Mouse (Mus musculus) kidney, adult 11 months (tissue): Measurements from ENCODE around the gene Cpe.

Experiments used
- DNase-seq: peaks from one replicate; pipeline ENCODE4 v3.0.0; 2022

Cpe gene

DNA sequence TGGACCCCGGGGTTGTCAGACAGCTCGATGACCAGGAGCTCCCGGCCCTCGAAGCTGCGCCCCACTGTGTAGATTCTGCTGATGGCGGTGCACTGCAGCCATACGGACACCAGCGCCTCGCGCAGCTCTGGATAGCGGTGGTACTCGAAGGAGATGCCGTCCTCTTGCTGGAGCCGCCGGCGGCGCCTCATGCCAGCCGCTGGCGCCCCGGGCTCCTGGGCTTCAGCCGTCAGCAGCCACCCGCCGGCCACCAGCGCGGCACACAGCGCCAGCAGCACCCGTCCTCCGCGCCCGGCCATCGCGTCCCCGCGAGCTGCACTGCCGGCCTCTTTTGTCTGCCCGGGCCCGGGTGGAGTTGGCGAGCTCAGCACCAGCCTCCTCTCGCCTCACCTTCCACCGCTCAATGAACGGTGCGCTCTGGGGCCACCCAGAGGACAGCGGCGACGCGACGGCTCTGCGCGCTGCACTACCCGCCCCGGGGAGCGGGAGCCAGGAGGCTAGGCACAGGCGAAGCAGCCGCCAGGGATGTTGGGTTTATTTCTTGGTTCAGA is at the start of gene Cpe:
Cpe (minus strand) TSS at position 404 of the 551 bp plus-strand sequence.
- peak; percentile 60 for DNase-seq

- no peak for DNase-seq
Measured at GRCm38 (mm10) chr8:64740547-64741211, 47.8 kb upstream of the Cpe start.

DNA sequence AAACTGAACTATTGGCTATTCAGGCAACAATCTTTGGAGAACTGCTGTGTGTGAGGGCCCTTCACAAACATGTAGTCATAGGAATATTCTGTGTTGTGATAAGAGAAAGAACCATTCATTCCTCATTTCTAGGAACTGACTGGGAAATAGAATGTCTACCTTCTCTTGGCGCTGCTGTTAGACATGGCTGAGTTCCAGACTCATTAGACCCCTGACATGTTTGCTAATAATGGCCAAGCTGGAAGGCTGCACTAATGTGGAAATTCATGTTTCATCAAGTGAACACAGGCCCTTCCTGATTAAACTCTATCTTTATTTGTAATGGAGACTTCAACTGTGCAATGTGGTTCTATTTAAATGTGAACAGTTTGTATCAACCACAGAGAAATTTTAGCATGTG is 46.1 kb upstream of the Cpe start:
- DNase-seq, result no peak

- no peak for DNase-seq
Measured at GRCm38 (mm10) chr8:64736767-64737323, 44.0 kb upstream of the Cpe start.

GRCm38 (mm10) chr8:64735161-64735560 is 42.3 kb upstream of the Cpe start:
- DNase-seq, result no peak

DNA sequence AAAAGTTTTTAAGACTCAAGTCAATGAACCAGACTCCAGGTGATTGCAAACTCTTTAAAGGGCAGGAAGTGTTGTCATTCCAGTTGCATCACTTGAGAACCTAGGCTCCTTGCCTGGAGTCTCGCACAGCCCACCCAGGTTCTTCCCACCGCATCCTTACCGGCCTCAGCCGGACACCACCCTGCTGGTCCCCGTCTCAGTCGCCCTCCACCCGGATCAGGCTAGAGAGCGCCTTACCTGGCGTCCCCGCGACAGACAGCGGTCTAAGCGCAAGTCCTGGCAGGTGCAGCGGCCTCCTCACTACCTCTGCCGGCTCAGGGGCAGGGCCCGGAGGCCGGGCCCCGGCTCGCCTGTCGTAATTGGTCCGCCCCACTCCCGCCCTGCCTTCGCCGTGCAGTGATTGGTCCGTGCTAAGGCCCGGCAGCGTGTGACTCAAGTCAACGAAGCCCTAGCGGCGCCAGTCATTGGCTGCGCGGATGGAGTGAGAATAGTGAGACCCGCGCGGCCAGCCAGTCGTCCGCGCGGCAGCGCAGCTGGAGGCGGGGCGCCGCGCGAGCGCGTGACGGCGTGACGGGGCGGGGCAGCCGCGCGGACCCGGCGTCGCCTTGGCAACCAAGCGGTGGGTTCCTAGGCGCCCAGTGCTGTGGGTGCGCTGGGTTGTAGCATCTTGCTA is 40.6 kb upstream of the Cpe start, which contains the start of gene Msmo1:
Msmo1 (minus strand) TSS at position 522 of the 673 bp plus-strand sequence.
- DNase-seq, result peak; percentile 99

- DNase-seq, result no peak
Measured at GRCm38 (mm10) chr8:64732596-64732995, 39.7 kb upstream of the Cpe start.

- no peak for DNase-seq
Measured at GRCm38 (mm10) chr8:64728156-64728555, 35.3 kb upstream of the Cpe start.

GRCm38 (mm10) chr8:64726190-64726695 is 33.4 kb upstream of the Cpe start:
- DNase-seq, result no peak

DNA sequence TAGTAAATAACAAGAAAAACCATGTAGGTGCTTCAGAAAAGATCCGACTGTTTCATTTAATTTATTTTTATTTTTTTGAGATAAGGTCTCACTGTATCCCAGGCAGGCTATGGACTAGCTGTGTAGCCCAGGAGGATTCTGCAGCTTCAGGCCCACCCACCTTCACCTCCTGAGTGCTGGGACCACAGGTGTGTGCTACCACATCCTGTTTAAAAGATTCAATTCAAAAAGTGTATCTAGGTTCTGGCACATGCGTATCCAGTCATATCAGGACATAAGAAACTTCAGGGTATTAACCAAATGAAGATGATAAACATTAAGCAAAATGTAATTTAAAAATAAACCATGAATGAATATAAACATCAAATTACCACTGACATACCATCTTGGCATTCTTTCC is 30.4 kb upstream of the Cpe start:
- DNase-seq, result no peak

- no peak for DNase-seq
Measured at GRCm38 (mm10) chr8:64717868-64718267, 25.0 kb upstream of the Cpe start.

DNA sequence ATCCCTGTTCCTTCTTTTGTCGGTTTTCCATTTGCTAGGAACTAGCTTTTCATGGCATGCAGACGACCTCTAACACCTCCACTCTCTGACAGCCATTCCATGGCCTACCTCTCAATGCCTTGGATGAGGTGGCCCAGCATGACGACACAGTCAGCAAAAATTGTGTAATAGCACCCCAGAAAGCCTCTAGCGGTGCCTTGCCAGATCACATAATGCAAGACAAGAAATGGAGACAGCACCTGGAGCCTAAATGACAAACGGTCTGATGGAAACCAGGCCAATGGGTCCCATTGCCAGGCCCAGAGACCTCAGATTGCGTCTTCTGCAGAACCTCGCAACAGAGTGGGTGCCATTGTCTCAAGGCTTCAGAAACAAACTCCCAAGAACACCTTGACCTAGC is 19.6 kb upstream of the Cpe start:
- DNase-seq, result no peak

DNA sequence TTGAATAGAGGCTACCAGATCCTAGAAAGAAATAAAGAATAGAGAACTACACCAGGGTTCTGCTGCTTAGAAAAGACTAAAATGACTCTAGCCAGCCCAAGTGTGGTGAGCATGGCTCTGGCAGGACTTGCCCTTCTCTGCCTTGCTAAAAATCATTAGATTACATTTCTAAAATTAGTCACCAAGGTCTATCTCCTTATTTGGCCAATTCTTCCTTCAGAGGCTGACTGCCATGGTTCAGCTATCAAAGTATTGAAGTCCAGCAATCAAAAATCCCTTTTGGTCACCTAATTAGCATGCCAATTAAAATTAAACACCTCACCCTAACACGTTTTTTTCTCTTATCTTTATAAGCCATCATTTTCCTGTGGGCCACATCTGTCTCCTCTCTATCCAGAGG is 18.7 kb upstream of the Cpe start:
- DNase-seq, result no peak

- no peak for DNase-seq
Measured at GRCm38 (mm10) chr8:64707481-64707880, 14.6 kb upstream of the Cpe start.

- no peak for DNase-seq
Measured at GRCm38 (mm10) chr8:64703191-64703590, 10.3 kb upstream of the Cpe start.

DNA sequence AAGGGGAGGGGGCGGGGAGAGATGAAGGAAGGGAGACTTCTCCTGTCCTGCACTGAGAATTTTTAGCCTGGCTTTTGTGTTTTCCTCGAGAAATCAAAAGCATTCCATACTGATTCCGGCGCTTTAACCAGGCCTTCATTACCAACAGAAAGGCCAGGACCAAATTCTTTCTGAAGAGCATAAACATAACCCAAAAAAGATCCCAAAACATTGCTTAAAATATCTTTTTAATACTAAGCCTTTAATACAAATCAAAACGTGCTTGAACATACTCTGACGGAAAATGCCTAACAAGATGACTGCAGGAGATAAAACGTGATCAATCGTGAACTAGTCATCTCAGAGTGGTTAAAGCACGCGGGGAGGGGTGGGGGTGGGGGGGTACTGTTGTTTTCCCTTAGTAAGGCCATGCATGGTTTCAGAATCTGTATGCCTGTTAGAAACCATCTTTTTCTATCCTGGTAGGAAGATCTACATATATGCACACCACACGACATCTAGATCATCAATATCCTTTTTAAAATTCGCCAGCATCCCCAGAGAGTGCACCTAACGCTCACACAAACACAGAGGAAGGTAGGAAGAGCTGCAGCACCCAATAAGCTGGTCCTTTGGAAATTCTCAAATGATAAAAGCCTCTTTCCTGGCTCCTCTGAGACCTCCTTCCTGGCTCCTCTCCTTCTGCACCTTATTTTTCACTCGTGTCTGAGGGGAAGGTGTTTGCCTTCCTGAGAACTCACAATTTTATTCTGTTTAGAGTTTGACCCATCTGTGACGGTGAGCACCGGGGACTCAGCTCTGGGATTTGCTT is 1.1 kb downstream of the Cpe start:
- no peak for DNase-seq

GRCm38 (mm10) chr8:64690845-64691244 is 2.0 kb downstream of the Cpe start:
- DNase-seq, result no peak

DNA sequence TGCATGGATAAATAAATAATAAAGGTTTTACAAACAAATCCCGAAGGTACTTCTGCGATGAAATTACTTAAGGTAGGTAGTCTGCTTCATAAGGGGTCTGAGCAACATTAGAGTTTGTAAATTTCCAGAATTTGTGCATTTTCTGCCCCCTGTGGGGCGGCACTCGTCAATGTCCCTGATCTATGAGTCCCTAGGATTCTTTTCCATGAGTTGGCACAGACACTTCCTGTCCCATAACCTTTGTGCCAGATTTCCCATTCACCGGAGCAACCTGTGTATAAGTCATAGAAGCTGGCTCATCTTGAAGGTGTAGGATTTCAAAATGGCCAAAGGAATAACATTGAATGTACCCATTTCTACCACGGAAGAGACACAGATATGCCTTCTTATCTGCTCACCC is 2.5 kb downstream of the Cpe start:
- no peak for DNase-seq

DNA sequence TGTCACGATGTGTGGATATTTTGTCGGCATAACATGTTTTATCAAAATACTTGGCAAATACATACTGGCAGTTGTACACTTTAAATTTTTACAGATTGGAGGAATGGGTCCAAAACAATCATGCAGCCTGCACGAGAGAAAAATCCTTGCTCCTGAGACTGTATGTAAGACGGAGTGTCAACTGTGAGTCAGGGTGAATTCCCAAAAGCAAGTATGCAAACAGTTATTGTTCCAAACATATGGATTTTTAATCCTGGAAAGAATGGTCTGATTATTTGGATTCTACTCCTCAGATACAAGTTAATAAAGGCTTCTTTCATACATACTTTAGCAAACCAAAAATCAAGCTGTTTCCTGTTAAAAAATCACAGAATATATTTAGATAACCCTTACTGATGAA is 4.1 kb downstream of the Cpe start:
- no peak for DNase-seq

DNA sequence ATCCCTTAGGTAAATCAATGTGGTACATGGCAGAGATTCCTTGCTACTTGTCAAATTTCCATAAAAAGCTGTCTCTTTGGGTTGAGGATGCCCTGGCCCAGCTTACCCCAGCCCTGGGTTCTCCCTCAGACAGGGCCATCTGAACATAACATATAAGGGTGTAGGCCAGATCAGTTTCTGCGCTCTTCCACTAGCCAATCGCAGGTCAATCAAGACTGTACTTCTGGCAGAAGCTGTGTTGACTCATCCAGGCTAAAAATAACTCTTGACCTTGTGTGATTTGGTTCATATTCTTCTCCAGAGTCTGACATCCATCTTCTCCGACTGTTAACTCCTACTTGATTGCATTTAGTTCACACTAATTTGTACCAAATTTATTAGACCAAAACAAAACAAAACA is 4.7 kb downstream of the Cpe start:
- DNase-seq, result no peak

DNA sequence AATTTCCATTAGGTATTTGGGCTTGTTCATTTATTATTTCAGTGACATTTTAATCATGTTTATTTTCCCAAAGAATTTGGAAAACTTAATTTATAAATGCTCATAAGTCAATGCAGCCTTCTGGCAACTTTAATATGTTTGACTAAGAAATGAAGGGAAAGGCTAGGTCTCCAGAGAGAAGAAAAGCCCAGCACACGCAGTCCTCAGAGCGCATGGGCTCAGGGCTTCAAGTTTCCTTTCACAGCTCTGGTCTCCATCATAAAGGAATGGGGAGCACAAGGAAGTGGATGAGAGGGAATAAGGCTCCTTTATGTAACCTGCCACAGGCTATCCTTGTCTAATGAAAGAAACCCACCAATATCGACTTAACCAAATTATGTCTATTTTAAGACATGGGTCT is 10.4 kb downstream of the Cpe start:
- DNase-seq, result no peak

DNA sequence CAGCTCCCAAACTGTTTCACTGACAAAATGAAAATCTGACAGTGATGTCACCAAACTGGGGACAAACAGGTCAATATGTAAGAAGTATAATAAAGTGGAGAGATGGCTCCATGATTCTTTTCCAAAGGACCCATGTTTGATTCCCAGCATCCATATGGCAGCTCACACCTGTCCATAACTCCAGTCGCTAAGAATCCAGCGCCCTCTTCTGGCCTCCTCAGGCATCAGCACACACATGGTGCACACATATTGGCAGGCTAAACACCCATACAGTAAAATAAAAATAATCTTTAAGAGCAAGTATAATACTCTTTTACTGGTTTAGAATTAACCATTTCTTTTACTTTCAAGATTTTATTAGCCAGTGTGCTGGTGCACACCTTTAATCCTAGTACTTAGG is 16.5 kb downstream of the Cpe start:
- no peak for DNase-seq

- no peak for DNase-seq
Measured at GRCm38 (mm10) chr8:64674951-64675585, 17.8 kb downstream of the Cpe start.
